In the genomic region with DNA sequence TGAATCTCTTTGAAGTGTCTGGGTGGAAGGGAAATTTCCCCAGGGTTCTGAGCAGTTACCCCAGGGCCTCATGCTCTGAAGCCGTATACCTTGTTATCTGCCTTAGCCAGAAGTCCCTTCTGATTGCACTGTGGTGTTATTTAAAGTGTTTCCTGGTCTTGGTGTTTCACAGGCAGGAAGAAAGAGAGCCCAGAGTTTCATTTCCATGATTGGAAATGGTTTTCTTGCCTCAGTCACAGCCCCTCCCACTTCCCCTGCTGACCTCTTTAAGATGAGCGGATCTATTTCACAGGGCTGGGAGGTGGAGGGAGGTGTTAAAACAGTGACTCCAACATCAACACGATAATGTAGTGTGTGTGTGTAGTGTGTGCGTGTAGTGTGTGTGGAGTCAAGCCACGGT, we compare ENCODE assay signal across 9 mouse cellular contexts.
DNase-seq lines count a peak whose midpoint lies in the region; ATAC-seq and TF ChIP-seq lines count a peak whose summit lies in the region.
"Had no signal": no experiment of that assay in that cellular context is flagged by ENCODE, and none has a peak within 500 bp of the region (broad histone marks: within the 10 kb centered on the region; RNA-seq: fewer than 3 reads in every experiment).

No protein-coding gene starts in this region.

- no peak overlapping the region for H3K4me3 ChIP-seq in forebrain, embryonic 10.5 days
- no peak overlapping the region for H3K4me3 ChIP-seq in forebrain, embryonic 13.5 days
- no peak overlapping the region for H3K4me3 ChIP-seq in midbrain, embryonic 12.5 days
- no peak overlapping the region for H3K4me3 ChIP-seq in midbrain, postnatal 0 days (ENCODE audit: low read depth, low read length)
- no peak overlapping the region for H3K4me3 ChIP-seq in hindbrain, embryonic 14.5 days (replicated peaks; ENCODE audit: low read length)

- no peak for ATAC-seq in forebrain, embryonic 13.5 days
- 0 out of 2 replicates have a peak, but pooled peaks have one; percentile 41 for ATAC-seq in midbrain, embryonic 12.5 days (ENCODE audit: low FRiP score, low read depth)
- no peak; the same call in 1 of the 2 replicates for ATAC-seq in midbrain, postnatal 0 days (ENCODE audit: low FRiP score)
- no peak for ATAC-seq in hindbrain, embryonic 14.5 days (ENCODE audit: low FRiP score)

- H3K9me3 ChIP-seq in forebrain, embryonic 10.5 days, result no peaks in the 10 kb centered on the region
- no peaks in the 10 kb centered on the region for H3K9me3 ChIP-seq in forebrain, embryonic 13.5 days (replicated peaks)
- H3K9me3 ChIP-seq in midbrain, embryonic 12.5 days, result no peaks in the 10 kb centered on the region
- H3K9me3 ChIP-seq in midbrain, postnatal 0 days (ENCODE audit: low read length), result no peaks in the 10 kb centered on the region
- H3K9me3 ChIP-seq in hindbrain, embryonic 14.5 days (ENCODE audit: control insufficient read depth, low read length), result no peaks in the 10 kb centered on the region

- H3K36me3 ChIP-seq in forebrain, embryonic 10.5 days (replicated peaks), result peaks cover 26% of the 10 kb centered on the region
- peaks cover 27% of the 10 kb centered on the region for H3K36me3 ChIP-seq in forebrain, embryonic 13.5 days (ENCODE audit: poor library complexity, severe bottlenecking)
- peaks cover 13% of the 10 kb centered on the region for H3K36me3 ChIP-seq in midbrain, embryonic 12.5 days
- H3K36me3 ChIP-seq in midbrain, postnatal 0 days (ENCODE audit: insufficient read depth, low read length), result peaks cover 11% of the 10 kb centered on the region; the same call in 1 of the 2 replicates
- H3K36me3 ChIP-seq in hindbrain, embryonic 14.5 days (replicated peaks; ENCODE audit: control insufficient read depth, insufficient read depth), result peaks cover 18% of the 10 kb centered on the region

- WGBS in forebrain, embryonic 10.5 days, result 55% methylated on average over 5 of the region's 5 CpGs
- WGBS in forebrain, embryonic 13.5 days, result 32% methylated on average over 5 of the region's 5 CpGs
- 59% methylated on average over 5 of the region's 5 CpGs for WGBS in midbrain, embryonic 12.5 days
- 44% methylated on average over 5 of the region's 5 CpGs for WGBS in midbrain, postnatal 0 days
- 56% methylated on average over 5 of the region's 5 CpGs for WGBS in hindbrain, embryonic 14.5 days

- H3K4me2 ChIP-seq in forebrain, embryonic 13.5 days, result no peak overlapping the region
- H3K4me2 ChIP-seq in midbrain, embryonic 12.5 days (replicated peaks), result no peak overlapping the region
- H3K4me2 ChIP-seq in midbrain, postnatal 0 days (ENCODE audit: low read depth, low read length, poor library complexity, severe bottlenecking), result no peak overlapping the region
- H3K4me2 ChIP-seq in hindbrain, embryonic 14.5 days (replicated peaks), result no peak overlapping the region

- peak overlapping the region; percentile 48; the same call in 1 of the 2 replicates for H3K27ac ChIP-seq in forebrain, embryonic 10.5 days
- no peak overlapping the region for H3K27ac ChIP-seq in forebrain, embryonic 13.5 days
- 0 out of 2 replicates have a peak overlapping the region, but pooled peaks have one; percentile 46 for H3K27ac ChIP-seq in midbrain, embryonic 12.5 days (replicated peaks)
- H3K27ac ChIP-seq in midbrain, postnatal 0 days (ENCODE audit: low read depth, low read length), result no peak overlapping the region
- H3K27ac ChIP-seq in hindbrain, embryonic 14.5 days, result peak overlapping the region; percentile 51; the same call in 1 of the 2 replicates

- H3K9ac ChIP-seq in forebrain, embryonic 13.5 days, result no peak overlapping the region
- no peak overlapping the region for H3K9ac ChIP-seq in midbrain, embryonic 12.5 days (replicated peaks)
- no peak overlapping the region for H3K9ac ChIP-seq in midbrain, postnatal 0 days (replicated peaks; ENCODE audit: low read length, poor library complexity, severe bottlenecking)
- no peak overlapping the region for H3K9ac ChIP-seq in hindbrain, embryonic 14.5 days

- H3K27me3 ChIP-seq in forebrain, embryonic 10.5 days (ENCODE audit: poor library complexity, severe bottlenecking), result no peaks in the 10 kb centered on the region
- H3K27me3 ChIP-seq in forebrain, embryonic 13.5 days, result no peaks in the 10 kb centered on the region
- no peaks in the 10 kb centered on the region for H3K27me3 ChIP-seq in midbrain, embryonic 12.5 days
- no peaks in the 10 kb centered on the region for H3K27me3 ChIP-seq in midbrain, postnatal 0 days (ENCODE audit: insufficient read depth, low read length)
- H3K27me3 ChIP-seq in hindbrain, embryonic 14.5 days (ENCODE audit: control insufficient read depth, insufficient read depth, low read length), result no peaks in the 10 kb centered on the region

- peaks cover 39% of the 10 kb centered on the region for H3K4me1 ChIP-seq in forebrain, embryonic 10.5 days
- H3K4me1 ChIP-seq in forebrain, embryonic 13.5 days, result peaks cover 22% of the 10 kb centered on the region
- H3K4me1 ChIP-seq in midbrain, embryonic 12.5 days, result peaks cover 22% of the 10 kb centered on the region
- H3K4me1 ChIP-seq in midbrain, postnatal 0 days (ENCODE audit: insufficient read depth, low read length), result no peaks in the 10 kb centered on the region
- H3K4me1 ChIP-seq in hindbrain, embryonic 14.5 days (replicated peaks; ENCODE audit: control insufficient read depth, insufficient read depth, low read length), result peaks cover 19% of the 10 kb centered on the region

- no peak for DNase-seq in forebrain, embryonic 10.5 days (ENCODE audit: extremely low spot score, low spot score)
- no peak for DNase-seq in midbrain, postnatal 0 days (ENCODE audit: low spot score)
- DNase-seq in hindbrain, embryonic 14.5 days (ENCODE audit: low spot score), result no peak
- peak; percentile 6 to 34 for DNase-seq in natural killer cell, adult 2 months (ENCODE audit: low spot score in 2 of 2)
- no peak for DNase-seq in cerebellum, adult 8-10 months
- no peak for DNase-seq in kidney, adult 18-20 months
- DNase-seq: adrenal gland, postnatal 10 days had no signal

- TF ChIP-seq CTCF in midbrain, postnatal 0 days (IDR thresholded peaks at IDR 0.05), result no peak

Comparison
In these comparisons a context has a peak if more than half of its experiments do, and no peak if none do; other contexts are left out.
1. H3K27ac ChIP-seq: peak in forebrain, embryonic 10.5 days (single experiment), midbrain, embryonic 12.5 days (single experiment) and hindbrain, embryonic 14.5 days (single experiment); none in forebrain, embryonic 13.5 days (single experiment) and midbrain, postnatal 0 days (single experiment).
2. DNase-seq: peak in natural killer cell, adult 2 months (2 of 2); none in forebrain, embryonic 10.5 days (single experiment), midbrain, postnatal 0 days (single experiment), hindbrain, embryonic 14.5 days (single experiment), cerebellum, adult 8-10 months (single experiment) and kidney, adult 18-20 months (single experiment).